Mouse (Mus musculus): ENCODE data around the gene Tenm3.

Tenm3 gene

GRCm38 (mm10) chr8:48341276-48341675 is 502.5 kb downstream of the Tenm3 start:
- no peak for DNase-seq (ENCODE audit: low spot score)

DNA sequence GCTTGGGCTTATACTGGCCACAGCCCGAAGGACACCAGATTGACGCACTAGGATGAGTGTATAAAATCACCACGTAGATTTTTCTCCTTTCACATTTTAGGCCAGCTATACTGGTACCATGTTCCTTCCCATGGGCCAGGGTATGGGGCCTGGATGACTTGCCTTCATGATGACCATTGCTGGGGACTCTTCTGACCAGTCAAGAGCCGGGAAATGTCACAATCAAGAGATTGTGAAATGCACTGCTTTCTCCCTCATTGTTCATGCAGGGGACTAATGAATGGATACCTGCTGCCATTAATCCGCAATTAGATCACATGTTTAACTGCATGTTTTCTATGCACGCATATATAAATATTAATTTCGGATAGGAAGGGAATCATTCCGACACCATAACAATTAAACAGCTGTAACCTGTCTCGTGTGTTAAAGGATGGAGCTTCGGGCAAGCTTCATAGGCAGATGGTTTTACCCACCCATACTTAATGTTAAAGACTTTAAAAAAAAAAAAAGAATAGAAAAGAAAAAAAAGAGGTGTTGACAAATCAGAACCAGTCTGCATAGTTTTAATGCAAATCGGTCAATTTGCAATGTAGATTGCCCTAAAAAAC is 521.0 kb downstream of the Tenm3 start:
- no peak for DNase-seq (ENCODE audit: low spot score)

- no peak for DNase-seq (ENCODE audit: low spot score)
Measured at GRCm38 (mm10) chr8:48322240-48322639, 521.5 kb downstream of the Tenm3 start.

- no peak for DNase-seq (ENCODE audit: low spot score)
Measured at GRCm38 (mm10) chr8:48319674-48320073, 524.1 kb downstream of the Tenm3 start.

DNA sequence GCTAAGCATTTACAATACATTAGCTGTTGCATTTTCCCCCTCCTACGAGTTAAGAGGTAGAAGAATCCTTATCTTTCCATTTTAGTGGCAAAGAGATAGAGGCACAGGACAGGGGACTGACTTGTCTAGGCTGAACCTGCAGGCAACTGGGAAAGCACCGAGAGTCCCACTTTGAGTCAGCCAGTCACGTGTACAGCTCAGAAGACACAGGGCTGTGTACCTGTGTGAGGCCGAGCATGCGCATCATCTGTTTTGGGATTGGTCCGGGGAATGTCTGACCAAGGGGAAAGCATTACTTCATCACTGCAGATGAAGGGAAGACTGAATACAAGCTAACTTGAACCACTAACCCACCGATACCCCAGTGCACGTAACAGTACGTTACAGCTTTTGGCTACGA is 526.3 kb downstream of the Tenm3 start:
- DNase-seq (ENCODE audit: low spot score) = no peak

DNA sequence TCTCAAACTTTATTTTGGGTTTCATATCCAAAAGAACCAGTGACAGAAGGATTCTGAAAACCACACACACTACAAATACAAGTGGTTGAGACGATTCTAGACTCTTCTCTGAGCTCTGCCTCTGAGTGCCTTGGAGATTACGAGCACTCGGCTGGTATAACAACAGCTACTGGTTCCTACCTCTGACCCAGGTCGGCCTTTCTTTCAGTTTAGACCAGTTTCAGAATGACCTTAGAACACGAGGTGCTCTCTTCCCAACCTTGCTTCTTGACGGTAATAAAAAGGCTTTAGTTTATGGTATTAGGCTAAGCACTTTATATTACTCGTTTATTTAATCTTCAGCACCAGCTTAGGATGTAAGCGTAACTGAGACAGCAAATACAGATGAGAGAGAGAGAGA is 528.1 kb downstream of the Tenm3 start:
- no peak for DNase-seq (ENCODE audit: low spot score)

DNA sequence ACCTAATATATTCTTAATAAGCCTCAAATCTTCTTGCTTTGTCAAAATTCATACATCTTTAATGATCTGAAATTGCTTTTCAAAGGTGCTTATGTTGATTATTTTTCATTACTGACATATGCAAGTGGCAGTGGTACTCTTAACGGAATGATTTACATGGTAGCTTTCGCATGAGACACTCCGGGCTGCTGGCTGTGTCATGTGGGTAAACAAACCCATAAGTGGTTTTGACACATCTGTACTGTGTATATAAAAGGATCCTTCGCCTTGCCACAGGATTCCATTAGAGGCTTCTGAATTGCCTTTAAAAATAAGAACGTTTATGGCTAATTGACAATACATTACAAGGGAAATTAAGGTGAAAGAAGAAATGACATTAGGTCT is 529.8 kb downstream of the Tenm3 start:
- DNase-seq (ENCODE audit: low spot score) = no peak

GRCm38 (mm10) chr8:48313210-48313984 is 530.4 kb downstream of the Tenm3 start:
- no peak for DNase-seq (ENCODE audit: low spot score)

GRCm38 (mm10) chr8:48311706-48312105 is 532.0 kb downstream of the Tenm3 start:
- DNase-seq (ENCODE audit: low spot score) = no peak

GRCm38 (mm10) chr8:48310240-48310849 is 533.4 kb downstream of the Tenm3 start:
- DNase-seq (ENCODE audit: low spot score) = no peak

DNA sequence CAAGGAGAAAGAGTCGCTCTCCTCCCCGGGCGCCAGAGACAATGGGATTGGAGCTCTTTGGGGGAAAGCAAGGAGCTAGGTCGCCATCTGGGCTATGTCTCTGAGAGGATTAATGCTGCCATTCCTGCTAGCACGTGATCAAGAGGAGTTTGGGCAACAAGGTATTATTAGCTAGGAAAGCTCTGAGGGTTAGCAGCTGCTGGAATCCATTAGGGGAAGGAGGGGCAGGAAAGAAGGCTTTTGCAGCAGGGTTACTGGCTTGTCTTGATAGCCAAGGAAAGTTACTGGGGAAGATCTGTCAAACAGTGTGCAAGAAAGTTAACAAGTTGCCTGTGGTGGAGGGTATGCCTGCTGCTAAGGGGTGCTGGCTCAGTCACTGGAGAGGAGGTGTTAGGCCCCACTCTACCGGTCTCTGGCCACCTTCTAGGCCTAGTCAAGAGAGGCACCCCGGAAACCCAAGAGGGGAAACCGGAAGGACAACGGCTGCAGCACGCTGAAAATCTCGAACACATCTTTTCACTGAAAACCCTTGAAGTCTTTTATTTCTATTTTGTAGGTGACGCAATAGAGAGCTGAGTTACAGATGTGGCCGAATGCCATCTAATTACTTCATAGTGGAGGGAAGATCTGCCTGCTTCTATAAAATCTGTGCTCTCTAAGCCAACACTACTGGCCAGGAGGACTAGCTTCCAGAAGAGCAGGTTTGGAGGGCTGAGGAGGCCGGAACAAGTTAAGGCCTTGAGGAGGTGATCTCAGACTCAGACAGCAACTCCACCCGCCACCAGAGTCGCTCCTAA is 534.4 kb downstream of the Tenm3 start:
- no peak for DNase-seq (ENCODE audit: low spot score)

GRCm38 (mm10) chr8:48304224-48304623 is 539.5 kb downstream of the Tenm3 start:
- no peak for DNase-seq (ENCODE audit: low spot score)

- DNase-seq (ENCODE audit: low spot score) = no peak
Measured at GRCm38 (mm10) chr8:48300613-48301037, 543.1 kb downstream of the Tenm3 start.

- no peak for DNase-seq (ENCODE audit: low spot score)
Measured at GRCm38 (mm10) chr8:48300061-48300460, 543.7 kb downstream of the Tenm3 start.

DNA sequence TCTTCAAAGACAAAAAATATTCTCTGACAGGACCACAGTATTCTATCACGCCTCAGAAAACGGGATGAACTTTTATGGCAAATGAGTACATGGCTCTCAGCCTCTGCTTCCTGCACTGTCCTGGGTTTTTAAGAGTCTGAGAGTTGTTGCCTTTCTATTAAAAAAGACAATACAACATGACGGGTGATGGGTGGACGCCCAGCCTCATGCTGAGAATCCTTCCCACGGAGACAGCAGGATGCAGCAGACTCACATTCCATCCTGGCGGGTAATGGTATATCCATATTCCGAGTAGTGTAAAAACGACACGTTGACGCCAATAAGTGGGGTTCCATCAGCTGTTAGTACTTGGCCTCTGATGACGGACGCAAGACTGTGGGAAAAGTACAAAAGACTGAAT is 544.4 kb downstream of the Tenm3 start:
- DNase-seq (ENCODE audit: low spot score) = no peak

GRCm38 (mm10) chr8:48296371-48296770 is 547.4 kb downstream of the Tenm3 start:
- no peak for DNase-seq (ENCODE audit: low spot score)

DNA sequence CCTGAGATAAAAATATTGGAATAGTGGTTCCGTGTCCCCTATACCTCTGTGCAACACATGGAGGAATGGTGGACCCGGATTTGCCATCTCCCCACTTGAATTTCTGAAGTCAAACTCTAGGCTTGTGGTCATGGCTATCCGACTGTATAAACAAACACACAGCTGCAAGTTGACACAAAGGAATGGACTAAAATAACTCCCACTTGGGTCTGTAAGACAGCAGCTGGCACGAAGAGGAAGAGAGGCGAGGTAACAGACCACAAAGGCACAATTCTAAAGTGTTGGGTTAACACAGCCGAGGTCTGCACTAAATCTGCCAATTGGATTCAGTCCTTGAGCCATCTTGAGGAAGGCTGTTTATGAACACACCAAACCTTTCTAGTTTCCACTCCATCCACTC is 548.2 kb downstream of the Tenm3 start:
- DNase-seq (ENCODE audit: low spot score) = no peak

DNA sequence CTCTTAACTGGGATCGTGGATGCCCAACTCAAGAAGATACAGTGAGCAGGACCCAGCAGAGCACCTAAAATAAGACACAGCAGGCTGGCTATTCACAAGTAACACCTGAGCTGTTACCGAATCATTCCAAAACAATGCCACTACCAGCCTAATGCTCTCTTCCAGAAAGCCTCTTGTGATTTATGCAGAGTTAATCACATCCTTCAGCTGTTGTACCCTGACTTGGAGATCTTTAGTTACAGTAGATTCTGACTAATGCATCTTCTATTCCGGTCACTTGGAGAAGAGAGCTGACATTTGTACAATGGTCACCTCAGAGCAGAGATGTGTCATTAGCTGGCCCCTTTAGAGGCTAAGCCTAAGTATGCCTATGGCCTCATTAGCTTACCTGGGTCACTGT is 550.0 kb downstream of the Tenm3 start:
- no peak for DNase-seq (ENCODE audit: low spot score)

- DNase-seq (ENCODE audit: low spot score) = no peak
Measured at GRCm38 (mm10) chr8:48285432-48285831, 558.3 kb downstream of the Tenm3 start.

GRCm38 (mm10) chr8:48281855-48282254 is 561.9 kb downstream of the Tenm3 start:
- no peak for DNase-seq (ENCODE audit: low spot score)

DNA sequence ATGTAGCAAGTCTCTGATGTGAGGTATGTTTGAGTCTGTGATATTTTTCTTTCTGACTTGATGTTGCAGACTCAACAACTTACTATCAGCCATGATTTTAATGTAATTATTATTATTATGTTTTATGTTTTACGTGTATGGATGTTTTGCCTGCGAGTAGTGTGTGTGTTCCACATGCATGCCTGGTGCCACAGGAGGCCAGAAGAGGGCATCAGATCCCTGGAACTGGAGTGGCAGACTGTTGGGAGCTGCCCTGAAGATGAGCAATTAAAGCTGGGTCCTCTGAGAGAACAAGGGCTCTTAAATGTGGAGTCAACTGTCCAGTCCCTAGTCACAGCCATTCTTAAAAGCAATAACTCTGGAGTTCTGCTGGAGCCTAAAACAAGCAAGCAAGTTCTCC is 564.4 kb downstream of the Tenm3 start:
- no peak for DNase-seq (ENCODE audit: low spot score)

- no peak for DNase-seq (ENCODE audit: low spot score)
Measured at GRCm38 (mm10) chr8:48277986-48278635, 565.6 kb downstream of the Tenm3 start.

Measured in layer of hippocampus, adult 9-10 months (tissue).